Mouse (Mus musculus) liver, postnatal 0 days (tissue): Measurements from ENCODE around the gene Med12l.

Experiments used
- CTCF ChIP-seq: sonication (generic); IDR thresholded peaks from 2 replicates; pipeline ENCODE4 v1.5.1; 2016; ENCODE audit warnings: antibody characterized with exemption, low read depth
- EP300 ChIP-seq: IDR thresholded peaks from 2 replicates; pipeline ENCODE4 v1.6.1; 2016; ENCODE audit warnings: antibody characterized with exemption, low read depth, mild to moderate bottlenecking

DNA sequence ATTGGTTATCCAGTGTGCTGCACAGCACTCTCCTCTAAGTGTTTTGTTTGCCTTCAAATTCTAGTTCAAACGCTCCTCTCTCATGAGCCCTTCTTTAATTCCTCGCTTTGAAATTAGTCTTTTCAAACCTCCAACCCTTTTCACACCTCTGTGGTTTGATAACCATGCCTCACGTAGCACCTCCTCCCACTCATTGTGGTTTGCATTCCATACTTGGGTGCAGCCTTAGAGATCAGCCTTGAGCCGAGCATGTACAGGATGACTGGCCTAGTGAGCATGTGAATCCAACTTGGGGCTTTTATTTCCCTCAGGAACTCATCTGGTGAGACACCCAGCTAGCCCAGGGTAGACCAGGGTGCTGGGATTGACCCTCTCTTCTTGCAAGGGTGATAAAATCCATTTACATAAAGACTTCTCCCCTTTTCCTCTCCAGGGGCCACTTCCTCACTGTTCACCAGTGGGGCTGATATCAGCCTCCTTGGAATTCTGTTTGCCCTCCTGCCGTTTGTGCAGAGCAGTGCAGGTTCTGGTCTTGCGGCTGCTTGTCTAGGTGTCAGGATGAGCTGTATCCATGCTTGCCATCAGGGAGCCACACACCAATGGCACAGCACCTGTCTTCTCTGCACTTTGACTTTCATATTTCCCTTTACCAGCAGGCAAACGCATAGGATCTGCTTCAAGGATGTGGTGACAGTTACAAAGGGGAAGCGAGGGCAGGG is 198.3 kb downstream of the Med12l start:
- no peak for TF ChIP-seq EP300
- no peak for TF ChIP-seq CTCF
